Mouse (Mus musculus): ENCODE data around the gene Gpr33. TPM values are rescaled to one million over a fixed set of nuclear protein-coding genes. Genes with fewer than 3 reads are reported as not detected.

Gene Gpr33
- polyA plus RNA-seq (2017; shearing (Covaris generic)), result not detected

GRCm38 (mm10) chr12:52027963-52028362 is at the start of gene Gpr33:
Gene Gpr33, minus strand, starts transcription at chr12:52028063.

GRCm38 (mm10) chr12:52005877-52006632 is 21.8 kb downstream of the Gpr33 start, which contains the start of gene Dtd2:
Gene Dtd2, minus strand, starts transcription at chr12:52006501.

Other genes with a start within 250 kb of the Gpr33 start
- gene Hectd1, start 198.5 kb downstream of the Gpr33 start, polyA plus RNA-seq (2017; shearing (Covaris generic)), result 107 TPM
- gene Heatr5a, start 56.7 kb downstream of the Gpr33 start, polyA plus RNA-seq (2017; shearing (Covaris generic)), result 15.1 TPM
- gene Dtd2, start 21.6 kb downstream of the Gpr33 start, polyA plus RNA-seq (2017; shearing (Covaris generic)), result 5.5 TPM
- 4.2 TPM for gene Nubpl, start 69.7 kb upstream of the Gpr33 start, polyA plus RNA-seq (2017; shearing (Covaris generic))